Mouse (Mus musculus) cortical plate, adult 2 months (tissue): ENCODE data around the gene Crip2.

Source experiments
- CTCF ChIP-seq: fragments of 200-500 bp; IDR thresholded peaks from 2 replicates; pipeline ENCODE4 v1.5.1; 2011; ENCODE audit warnings: mild to moderate bottlenecking, control low read depth, low read length; ENCODE audit not compliant: insufficient read depth; ENCODE audit errors: extremely low read depth
- POLR2A ChIP-seq: fragments of 200-500 bp; IDR thresholded peaks from 2 replicates; pipeline ENCODE4 v1.6.1; 2011; ENCODE audit warnings: mild to moderate bottlenecking, low read length, control low read depth; ENCODE audit not compliant: insufficient read depth; ENCODE audit errors: extremely low read depth

DNA sequence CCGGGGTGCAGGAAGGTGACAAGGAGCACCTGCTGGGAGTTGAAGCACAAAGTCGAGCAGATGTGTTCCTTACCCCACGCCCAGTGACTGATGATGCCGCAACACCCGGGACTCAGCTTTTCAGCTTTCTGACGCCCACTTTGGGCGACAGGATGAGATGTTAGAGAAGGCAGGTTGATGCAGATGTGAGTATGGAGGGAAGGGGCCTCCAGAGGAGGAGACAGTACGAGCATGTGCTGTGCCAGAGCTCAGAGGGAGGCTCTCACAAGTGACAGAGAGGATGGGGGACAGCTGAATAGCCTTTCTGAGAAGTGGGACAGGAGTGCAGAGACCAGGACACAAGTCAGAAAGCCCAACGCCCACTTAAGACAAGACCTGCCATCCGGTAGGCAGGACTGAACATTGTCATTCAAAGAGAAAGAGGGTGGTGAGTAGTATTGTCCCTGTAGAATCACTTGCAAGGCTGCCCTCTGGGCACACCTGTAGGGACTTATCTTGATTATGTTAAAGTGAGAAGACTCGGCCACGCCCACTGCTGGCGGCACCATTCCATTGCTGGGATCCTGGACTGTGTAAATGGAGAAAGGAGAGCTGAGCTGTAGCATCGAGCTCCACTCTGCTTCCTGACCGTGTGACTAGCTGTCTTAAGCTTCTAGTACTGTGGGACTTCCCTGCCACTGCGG, 25.0 kb upstream of the Crip2 start:
- no peak for TF ChIP-seq POLR2A
- TF ChIP-seq CTCF, result no peak
